Mouse (Mus musculus) natural killer cell, adult 2 months (primary cell): Measurements from ENCODE around the gene Jaml.

Experiments used
- DNase-seq, 2 experiments: peaks; one replicate each; pipeline ENCODE4 v3.0.0; 2022; ENCODE audit warnings: low spot score in 2 of 2

The Jaml gene

GRCm38 (mm10) chr9:45121001-45121400, 42.0 kb downstream of the Jaml start:
- no peak for DNase-seq

- DNase-seq = peak; percentile 61 to 78
Measured at GRCm38 (mm10) chr9:45121769-45122168, 42.8 kb downstream of the Jaml start.

- peak; percentile 41 to 78 for DNase-seq
Measured at GRCm38 (mm10) chr9:45122209-45122761, 43.3 kb downstream of the Jaml start.

GRCm38 (mm10) chr9:45125211-45125610, 46.2 kb downstream of the Jaml start:
- DNase-seq = no peak

- peak in 1 of 2 experiments; percentile 21 for DNase-seq
Measured at GRCm38 (mm10) chr9:45126941-45127340, 48.0 kb downstream of the Jaml start.

GRCm38 (mm10) chr9:45130119-45130518, 51.1 kb downstream of the Jaml start:
- no peak for DNase-seq

GRCm38 (mm10) chr9:45133484-45134310, 54.7 kb downstream of the Jaml start:
- DNase-seq = peak in 1 of 2 experiments; percentile 64

- no peak for DNase-seq
Measured at GRCm38 (mm10) chr9:45136442-45137169, 57.6 kb downstream of the Jaml start.

GRCm38 (mm10) chr9:45138191-45139032, 59.4 kb downstream of the Jaml start, which contains the start of gene Scn4b:
Scn4b (plus strand) TSS chr9:45138395.
- no peak for DNase-seq

GRCm38 (mm10) chr9:45139082-45139481, 60.1 kb downstream of the Jaml start:
- DNase-seq = no peak

GRCm38 (mm10) chr9:45140945-45141344, 62.0 kb downstream of the Jaml start:
- no peak for DNase-seq

- no peak for DNase-seq
Measured at GRCm38 (mm10) chr9:45142686-45143085, 63.7 kb downstream of the Jaml start.

GRCm38 (mm10) chr9:45145533-45146266, 66.7 kb downstream of the Jaml start:
- DNase-seq = no peak

- peak; percentile 53 to 70 for DNase-seq
Measured at GRCm38 (mm10) chr9:45146267-45146597, 67.2 kb downstream of the Jaml start.

- DNase-seq = no peak
Measured at GRCm38 (mm10) chr9:45150933-45151332, 72.0 kb downstream of the Jaml start.

- DNase-seq = no peak
Measured at GRCm38 (mm10) chr9:45153361-45153760, 74.4 kb downstream of the Jaml start.
